Mouse (Mus musculus) intestine, embryonic 16.5 days (tissue): ENCODE data around the gene Gsap. TPM values are rescaled to one million over a fixed set of nuclear protein-coding genes. Genes with fewer than 3 reads are reported as not detected.

Source experiments
- ATAC-seq: fragments of 200-750 bp; cut with Nextera tagmentation; 2 replicates; pipeline ENCODE4 v1.8.0; 2017; ENCODE audit warnings: moderate TSS enrichment, moderate library complexity
- H3K27ac ChIP-seq: fragments of 300-500 bp; sonication (generic); 2 replicates; pipeline ENCODE4 v1.5.1; 2014; ENCODE audit warnings: mild to moderate bottlenecking, low read length
- H3K27me3 ChIP-seq: fragments of 300-500 bp; sonication (generic); replicated peaks from 2 replicates; pipeline ENCODE4 v1.6.1; 2014; ENCODE audit warnings: low read length, control low read depth, mixed read lengths; ENCODE audit not compliant: control insufficient read depth, insufficient read depth
- H3K36me3 ChIP-seq: fragments of 300-500 bp; sonication (generic); 2 replicates; pipeline ENCODE4 v1.6.1; 2014; ENCODE audit warnings: low read length, control low read depth; ENCODE audit not compliant: control insufficient read depth, insufficient read depth
- H3K4me1 ChIP-seq: fragments of 300-500 bp; sonication (generic); 2 replicates; pipeline ENCODE4 v1.6.1; 2014; ENCODE audit warnings: low read length, control low read depth, mixed read lengths; ENCODE audit not compliant: control insufficient read depth, insufficient read depth
- H3K4me2 ChIP-seq: fragments of 300-500 bp; sonication (generic); 2 replicates; pipeline ENCODE4 v1.6.1; 2014; ENCODE audit warnings: low read depth, low read length, control low read depth
- H3K4me3 ChIP-seq: fragments of 300-500 bp; sonication (generic); 2 replicates; pipeline ENCODE4 v1.5.1; 2014; ENCODE audit warnings: mild to moderate bottlenecking, low read length
- H3K9ac ChIP-seq: fragments of 300-500 bp; sonication (generic); 2 replicates; pipeline ENCODE4 v1.6.1; 2014; ENCODE audit warnings: low read depth, low read length
- H3K9me3 ChIP-seq: fragments of 300-500 bp; sonication (generic); 2 replicates; pipeline ENCODE4 v1.6.1; 2016; ENCODE audit warnings: low read length, control low read depth; ENCODE audit not compliant: control insufficient read depth
- WGBS: fragments of 180-500 bp; shearing (Covaris S2); extraction: QIAGEN DNeasy Blood & Tissue Kit; methylation state at CpG from one replicate; pipeline ENCODE4 v1.1.7; 2014; 5-methylcytosine and 5-hydroxymethylcytosine counted together
- polyA plus RNA-seq: library from polyadenylated mRNA; unstranded; fragments of >200 nt; fragmentation: Nextera tagmentation; extraction: Ambion mirVana; gene quantifications from 2 replicates; pipeline ENCODE4 v1.2.1, GENCODE M21; 2015

Gsap gene
- polyA plus RNA-seq, 1 experiment from 2014 or later: 2.0 TPM

- no peaks in the 10 kb centered on the region for H3K36me3 ChIP-seq
- no peak overlapping the region for H3K9ac ChIP-seq
- H3K27ac ChIP-seq: no peak overlapping the region
- no peak overlapping the region for H3K4me3 ChIP-seq
- no peak overlapping the region for H3K4me2 ChIP-seq
- 45% methylated on average over 2 of the region's 2 CpGs for WGBS
- H3K27me3 ChIP-seq: no peaks in the 10 kb centered on the region
- no peaks in the 10 kb centered on the region for H3K4me1 ChIP-seq
- H3K9me3 ChIP-seq: no peaks in the 10 kb centered on the region
- ATAC-seq: no peak
These were observed 61.9 kb downstream of the Gsap start for GRCm38 (mm10) chr5:21247916-21248315.

- Histone ChIP-seq H3K4me1 (no peaks in the 10 kb centered on the region), H3K27ac (no peak overlapping the region), H3K4me3 (no peak overlapping the region), H3K9ac (no peak overlapping the region), H3K36me3 (no peaks in the 10 kb centered on the region), H3K9me3 (no peaks in the 10 kb centered on the region), H3K4me2 (no peak overlapping the region), H3K27me3 (no peaks in the 10 kb centered on the region)
- WGBS: 66% methylated on average over 5 of the region's 5 CpGs
- ATAC-seq: no peak
These were observed 62.8 kb downstream of the Gsap start for GRCm38 (mm10) chr5:21248834-21249233.

GRCm38 (mm10) chr5:21254731-21255525, 68.9 kb downstream of the Gsap start:
- 89% methylated on average over 12 of the region's 12 CpGs for WGBS
- Histone ChIP-seq H3K36me3 (no peaks in the 10 kb centered on the region), H3K27me3 (no peaks in the 10 kb centered on the region), H3K27ac (no peak overlapping the region), H3K9ac (no peak overlapping the region), H3K4me1 (no peaks in the 10 kb centered on the region), H3K4me2 (no peak overlapping the region), H3K9me3 (no peaks in the 10 kb centered on the region), H3K4me3 (no peak overlapping the region)
- no peak for ATAC-seq

DNA sequence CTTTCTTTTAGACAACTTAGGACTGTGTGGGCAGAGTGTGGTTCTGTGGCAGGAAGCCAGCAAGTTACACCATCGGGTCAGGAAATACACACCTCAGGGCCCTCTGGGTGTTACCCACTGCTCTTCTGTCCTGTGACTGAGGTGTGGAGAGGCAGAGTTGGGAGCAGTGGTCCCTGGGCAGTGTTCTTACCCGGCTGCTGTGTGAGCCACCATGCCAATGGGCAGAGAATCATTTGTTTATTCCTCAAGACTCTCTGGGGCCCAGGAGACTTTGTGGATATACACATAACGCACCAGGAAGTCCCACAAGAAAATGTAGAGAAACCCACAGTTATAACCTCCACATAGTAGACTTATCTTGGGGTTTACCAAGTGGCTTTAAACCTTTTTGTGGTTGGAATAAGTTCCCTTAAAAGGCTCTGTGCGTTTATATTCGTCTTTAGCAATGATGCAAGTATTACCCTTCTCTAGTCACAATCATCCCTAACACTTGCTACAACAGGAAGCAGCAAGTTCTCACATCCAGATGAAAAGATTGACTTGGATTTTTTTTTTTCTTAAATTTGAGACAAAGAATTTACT, 69.6 kb downstream of the Gsap start:
- ATAC-seq: no peak

DNA sequence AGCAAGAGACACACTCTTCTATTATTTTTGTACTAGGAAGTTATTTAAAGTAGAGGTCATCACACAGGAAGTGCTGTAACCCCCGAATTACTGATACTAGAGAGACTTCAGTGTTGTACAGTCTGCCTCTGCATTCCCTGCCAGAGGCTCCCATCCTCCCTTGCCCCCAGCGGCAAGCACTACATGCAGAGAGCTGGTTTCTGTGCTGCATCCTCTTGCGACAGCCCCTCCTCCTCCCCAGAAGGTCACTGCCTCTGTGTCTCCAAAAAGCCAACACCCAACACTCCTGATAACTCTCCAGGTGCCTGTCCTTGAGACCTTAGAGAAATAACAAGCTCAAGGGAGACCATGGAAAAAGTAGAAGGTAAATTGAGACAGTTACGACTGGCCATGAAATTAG, 71.1 kb downstream of the Gsap start:
- 56% methylated on average over 4 of the region's 4 CpGs for WGBS
- no peaks in the 10 kb centered on the region for H3K9me3 ChIP-seq
- H3K27ac ChIP-seq: no peak overlapping the region
- ATAC-seq: no peak
- H3K9ac ChIP-seq: no peak overlapping the region
- no peaks in the 10 kb centered on the region for H3K36me3 ChIP-seq
- no peaks in the 10 kb centered on the region for H3K4me1 ChIP-seq
- no peaks in the 10 kb centered on the region for H3K27me3 ChIP-seq
- no peak overlapping the region for H3K4me2 ChIP-seq
- no peak overlapping the region for H3K4me3 ChIP-seq

More for the DNA sequence above, 69.6 kb downstream of the Gsap start:
- Histone ChIP-seq H3K27me3 (no peaks in the 10 kb centered on the region), H3K36me3 (no peaks in the 10 kb centered on the region), H3K4me3 (no peak overlapping the region), H3K4me1 (no peaks in the 10 kb centered on the region), H3K4me2 (no peak overlapping the region), H3K27ac (no peak overlapping the region), H3K9me3 (no peaks in the 10 kb centered on the region), H3K9ac (no peak overlapping the region)
- WGBS: 79% methylated on average over 5 of the region's 5 CpGs

DNA sequence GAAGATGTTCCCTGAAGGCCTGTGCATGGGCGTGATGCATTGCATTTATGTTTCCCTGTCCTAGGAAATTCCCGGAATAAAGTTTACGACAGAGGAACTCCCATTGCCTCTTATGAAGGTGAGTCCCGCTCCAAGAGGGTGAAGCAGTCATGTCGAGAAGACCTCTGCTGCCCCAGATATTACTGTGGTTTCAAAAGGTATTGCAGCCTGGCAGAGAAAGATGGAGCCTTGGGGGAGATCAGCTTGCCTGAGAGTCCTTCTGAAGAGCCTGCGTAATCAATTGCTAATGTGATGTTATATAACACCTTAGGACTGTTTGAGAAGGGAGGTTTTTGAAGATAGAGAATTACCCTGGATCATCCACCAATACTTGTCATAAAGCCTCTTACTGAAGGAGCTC, 71.8 kb downstream of the Gsap start:
- ATAC-seq: no peak
- Histone ChIP-seq H3K4me1 (no peaks in the 10 kb centered on the region), H3K4me2 (no peak overlapping the region), H3K36me3 (no peaks in the 10 kb centered on the region), H3K27ac (no peak overlapping the region), H3K27me3 (no peaks in the 10 kb centered on the region), H3K4me3 (no peak overlapping the region), H3K9me3 (no peaks in the 10 kb centered on the region), H3K9ac (no peak overlapping the region)
- 64% methylated on average over 6 of the region's 6 CpGs for WGBS

DNA sequence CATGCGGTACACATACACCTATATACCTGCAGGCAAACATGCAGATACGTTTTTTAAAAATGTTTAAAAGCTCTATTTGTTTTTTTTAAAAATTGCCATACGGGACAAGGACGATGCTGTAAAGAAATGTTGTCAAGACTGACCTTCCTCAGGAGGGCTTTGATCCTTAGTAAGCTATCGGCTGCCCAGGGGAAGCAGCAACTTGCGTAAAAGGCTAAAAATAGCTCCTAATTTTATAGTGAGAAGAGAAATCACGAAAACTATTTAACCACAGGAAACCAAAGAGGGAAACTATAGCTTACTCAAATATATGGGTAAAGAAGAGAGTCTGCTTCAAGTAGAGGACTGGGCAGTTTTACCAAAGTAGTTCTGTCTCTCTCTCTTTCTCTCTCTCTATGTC, 74.7 kb downstream of the Gsap start:
- H3K4me2 ChIP-seq: no peak overlapping the region
- no peak overlapping the region for H3K9ac ChIP-seq
- no peaks in the 10 kb centered on the region for H3K36me3 ChIP-seq
- H3K9me3 ChIP-seq: no peaks in the 10 kb centered on the region
- no peaks in the 10 kb centered on the region for H3K27me3 ChIP-seq
- 74% methylated on average over 7 of the region's 7 CpGs for WGBS
- no peak overlapping the region for H3K4me3 ChIP-seq
- ATAC-seq: no peak
- no peaks in the 10 kb centered on the region for H3K4me1 ChIP-seq
- H3K27ac ChIP-seq: no peak overlapping the region

DNA sequence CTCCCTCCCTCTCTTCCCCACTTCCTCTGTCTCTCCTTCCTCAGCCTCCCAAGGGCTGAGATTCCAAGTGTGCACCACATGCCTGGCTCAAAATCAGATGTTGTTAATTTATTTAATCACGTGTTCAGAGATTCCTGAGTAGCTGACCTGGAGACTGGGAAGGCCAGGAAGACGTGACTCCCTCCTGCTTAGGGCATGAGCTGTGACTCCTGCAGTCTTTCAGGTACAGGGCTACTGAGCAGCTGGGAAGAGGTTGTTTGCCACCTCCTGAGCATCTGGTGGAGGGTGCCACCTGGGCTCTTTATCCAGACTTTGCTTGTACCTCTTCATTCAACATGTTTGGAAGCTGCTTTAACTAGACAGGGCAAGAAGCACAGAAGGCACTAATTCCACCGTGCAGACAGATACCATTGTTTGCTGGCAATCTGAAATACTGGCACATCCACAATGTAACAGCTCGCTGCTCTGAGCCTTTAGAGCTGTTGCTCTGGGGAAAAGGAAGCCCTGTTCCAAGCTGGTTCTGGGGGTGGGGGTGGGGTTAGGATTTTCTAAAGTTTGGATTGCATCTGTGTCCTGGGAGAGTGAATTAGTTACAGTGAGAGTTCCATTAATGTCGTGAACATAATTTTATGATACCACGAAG, 75.3 kb downstream of the Gsap start:
- Histone ChIP-seq H3K9me3 (no peaks in the 10 kb centered on the region), H3K27ac (no peak overlapping the region), H3K27me3 (no peaks in the 10 kb centered on the region), H3K4me1 (no peaks in the 10 kb centered on the region), H3K4me3 (no peak overlapping the region), H3K4me2 (no peak overlapping the region), H3K36me3 (no peaks in the 10 kb centered on the region), H3K9ac (no peak overlapping the region)
- 37% methylated on average over 6 of the region's 6 CpGs for WGBS
- ATAC-seq: no peak

DNA sequence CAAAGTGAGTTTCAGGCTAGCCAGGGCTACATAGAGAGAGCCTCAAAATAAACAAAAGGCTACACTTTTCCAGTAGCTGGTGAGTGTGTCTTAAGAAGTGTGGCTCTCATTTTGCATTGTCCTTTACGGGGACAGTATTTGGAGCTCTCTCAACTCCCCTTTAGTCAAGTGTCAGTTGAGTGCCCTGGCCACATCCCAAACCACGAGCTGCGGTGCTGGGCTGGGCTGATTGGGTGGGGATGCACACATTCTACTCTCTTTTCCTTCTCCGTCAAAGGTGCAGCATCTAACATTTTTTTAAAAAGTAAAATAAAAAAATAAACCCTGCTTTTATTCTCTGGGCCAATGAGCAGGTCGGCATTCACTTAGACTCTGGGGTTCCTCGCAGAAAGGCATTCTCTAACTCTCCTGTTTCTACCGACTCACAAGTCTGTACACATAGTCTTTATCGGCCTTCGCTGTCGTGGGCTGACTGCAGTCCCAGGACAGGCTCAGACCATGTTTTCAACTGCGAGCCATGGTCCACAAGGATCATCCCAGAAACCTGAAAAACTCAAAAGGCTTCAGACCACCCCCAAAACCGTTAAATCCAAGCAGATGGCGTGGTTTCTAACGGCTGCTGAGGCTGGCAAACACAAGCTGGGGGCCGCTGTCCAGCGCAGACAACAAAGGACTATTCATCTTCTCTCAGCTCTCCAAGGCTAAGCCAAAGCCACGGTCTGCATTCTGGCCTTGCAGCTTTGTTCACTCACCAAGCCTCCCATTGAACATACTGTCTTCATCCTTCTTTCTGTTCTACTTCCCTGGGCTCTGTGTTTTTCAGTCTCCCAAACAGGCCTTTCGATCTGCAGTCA, 77.4 kb downstream of the Gsap start:
- H3K9me3 ChIP-seq: no peaks in the 10 kb centered on the region
- no peak overlapping the region for H3K4me2 ChIP-seq
- H3K27me3 ChIP-seq: no peaks in the 10 kb centered on the region
- no peaks in the 10 kb centered on the region for H3K4me1 ChIP-seq
- H3K36me3 ChIP-seq: no peaks in the 10 kb centered on the region
- no peak overlapping the region for H3K4me3 ChIP-seq
- 54% methylated on average over 18 of the region's 18 CpGs for WGBS
- no peak for ATAC-seq
- H3K27ac ChIP-seq: no peak overlapping the region
- no peak overlapping the region for H3K9ac ChIP-seq
